Mouse (Mus musculus) liver, embryonic 14.5 days (tissue): ENCODE measurements around the gene Brwd1. TPM values are rescaled to one million over a fixed set of nuclear protein-coding genes. Genes with fewer than 3 reads are reported as not detected.

Source experiments
- ATAC-seq: fragments of 200-750 bp; cut with Nextera tagmentation; 2 replicates; pipeline ENCODE4 v1.8.0; 2017; ENCODE audit warnings: moderate number of reproducible peaks, mild to moderate bottlenecking, moderate library complexity; ENCODE audit not compliant: insufficient read depth
- DNase-seq, 3 experiments: peaks; one replicate each; pipeline ENCODE4 v3.0.0-alpha.2; 2012 to 2013; ENCODE audit warnings: low read depth in 3 of 3, low spot score in 3 of 3
- H3K27ac ChIP-seq: fragments of 300-500 bp; sonication (generic); 2 replicates; pipeline ENCODE4 v1.5.1; 2014; ENCODE audit warnings: moderate library complexity, mild to moderate bottlenecking, control low read depth, inconsistent platforms
- H3K27me3 ChIP-seq: fragments of 300-500 bp; sonication (generic); 2 replicates; pipeline ENCODE4 v1.6.1; 2014; ENCODE audit warnings: mild to moderate bottlenecking, low read length, moderate library complexity; ENCODE audit not compliant: control insufficient read depth, insufficient read depth
- H3K36me3 ChIP-seq: fragments of 300-500 bp; sonication (generic); replicated peaks from 2 replicates; pipeline ENCODE4 v1.6.1; 2014; ENCODE audit warnings: low read depth; ENCODE audit not compliant: control insufficient read depth, insufficient read depth
- H3K4me1 ChIP-seq, 2 experiments: fragments of 200-500 bp in 1 of 2; fragments of 300-500 bp in 1 of 2; sonication (generic) in 1 of 2; replicated peaks; 2 replicates each; pipeline ENCODE4 v1.6.1; 2012 to 2014; ENCODE audit warnings: antibody characterized with exemption in 1 of 2, inconsistent platforms in 1 of 2, low read length in 1 of 2; ENCODE audit not compliant: control insufficient read depth in 2 of 2, insufficient read depth in 2 of 2
- H3K4me2 ChIP-seq: fragments of 300-500 bp; sonication (generic); 2 replicates; pipeline ENCODE4 v1.6.1; 2014; ENCODE audit warnings: low read depth, mild to moderate bottlenecking, control low read depth, moderate library complexity
- H3K4me3 ChIP-seq, 2 experiments: fragments of 200-500 bp in 1 of 2; fragments of 300-500 bp in 1 of 2; sonication (generic) in 1 of 2; 2 replicates each; pipeline ENCODE4 v1.5.1; 2012 to 2014; ENCODE audit warnings: low read depth in 2 of 2, low read length in 2 of 2, mild to moderate bottlenecking in 2 of 2, control low read depth in 1 of 2, inconsistent platforms in 1 of 2, moderate library complexity in 1 of 2; ENCODE audit not compliant: insufficient read depth in 1 of 2
- H3K9ac ChIP-seq: fragments of 300-500 bp; sonication (generic); replicated peaks from 2 replicates; pipeline ENCODE4 v1.6.1; 2014; ENCODE audit warnings: mild to moderate bottlenecking, control low read depth, moderate library complexity
- H3K9me3 ChIP-seq: fragments of 300-500 bp; sonication (generic); 2 replicates; pipeline ENCODE4 v1.6.1; 2016; ENCODE audit warnings: low read length, mixed read lengths; ENCODE audit not compliant: control insufficient read depth
- CTCF ChIP-seq: IDR thresholded peaks from 2 replicates; pipeline ENCODE4 v1.5.1; 2016; ENCODE audit warnings: antibody characterized with exemption, low read depth, control low read depth
- EP300 ChIP-seq: IDR thresholded peaks from 2 replicates; pipeline ENCODE4 v1.6.1; 2016; ENCODE audit warnings: antibody characterized with exemption, low read depth
- WGBS: fragments of 180-500 bp; shearing (Covaris S2); extraction: QIAGEN DNeasy Blood & Tissue Kit; methylation state at CpG from one replicate; pipeline ENCODE4 v1.1.7; 2014; ENCODE audit not compliant: insufficient replicate concordance; 5-methylcytosine and 5-hydroxymethylcytosine counted together
- polyA plus RNA-seq, 2 experiments: library from polyadenylated mRNA; depleted of rRNA in 1 of 2; stranded (reverse) in 1 of 2; unstranded in 1 of 2; fragments of >200 nt; fragmentation: Nextera tagmentation in 1 of 2; extraction: Ambion mirVana in 1 of 2; gene quantifications; 2 replicates each; pipeline versions ENCODE4 v1.2.1 to v1.2.3; 2012 to 2014

The Brwd1 gene
- polyA plus RNA-seq, 2 experiments: 7.3 to 12.3 TPM

GRCm38 (mm10) chr16:96126684-96127171 is 44.4 kb upstream of the Brwd1 start:
- Histone ChIP-seq H3K27ac (no peak overlapping the region), H3K4me3 (peak overlapping the region; percentile 75 to 76), H3K36me3 (peaks cover 6% of the 10 kb centered on the region), H3K4me2 (peak overlapping the region; percentile 75), H3K4me1 (peaks cover 0 to 5% of the 10 kb centered on the region in 2 experiments; a peak in 1 of 4 replicates), H3K9ac (peak overlapping the region; percentile 80), H3K27me3 (no peaks in the 10 kb centered on the region), H3K9me3 (no peaks in the 10 kb centered on the region)
- WGBS: 3% methylated on average over 19 of the region's 19 CpGs
- DNase-seq (no peak), ATAC-seq (no peak)
- TF ChIP-seq EP300 (no peak), CTCF (no peak)

- DNase-seq (no peak), ATAC-seq (no peak)
- Histone ChIP-seq H3K4me3 (no peak overlapping the region), H3K4me1 (no peaks in the 10 kb centered on the region), H3K27me3 (no peaks in the 10 kb centered on the region), H3K9me3 (no peaks in the 10 kb centered on the region), H3K4me2 (no peak overlapping the region), H3K27ac (no peak overlapping the region), H3K36me3 (peaks cover 6% of the 10 kb centered on the region), H3K9ac (no peak overlapping the region)
- 53% methylated on average over 4 of the region's 4 CpGs for WGBS
- TF ChIP-seq CTCF (no peak), EP300 (no peak)
Measured at GRCm38 (mm10) chr16:96120022-96120623, 37.8 kb upstream of the Brwd1 start.

DNA sequence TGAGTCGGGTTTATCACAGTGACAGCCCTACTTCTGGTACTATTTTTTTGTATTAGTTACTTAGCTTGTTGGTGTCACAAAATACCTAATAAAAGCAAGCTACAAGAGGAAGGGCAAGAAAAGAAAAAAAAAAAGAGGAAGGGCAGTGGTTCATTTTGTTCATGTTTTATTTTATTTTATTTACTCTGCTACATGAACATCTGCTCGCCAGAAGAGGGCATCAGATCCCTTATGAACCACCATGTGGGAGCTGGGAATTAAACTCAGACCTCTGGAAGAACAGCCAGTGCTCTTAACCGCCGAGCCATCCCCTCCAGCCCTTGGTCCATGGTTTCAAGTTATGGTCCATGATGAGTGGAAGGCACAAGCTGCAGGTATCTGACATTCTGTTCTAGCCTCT is 32.4 kb upstream of the Brwd1 start:
- Histone ChIP-seq H3K4me3 (no peak overlapping the region), H3K27me3 (no peaks in the 10 kb centered on the region), H3K9ac (no peak overlapping the region), H3K4me1 (no peaks in the 10 kb centered on the region), H3K4me2 (no peak overlapping the region), H3K36me3 (no peaks in the 10 kb centered on the region), H3K9me3 (no peaks in the 10 kb centered on the region), H3K27ac (no peak overlapping the region)
- TF ChIP-seq EP300: no peak
- peak; percentile 26; the same call in 1 of the 2 replicates for TF ChIP-seq CTCF
- WGBS: 29% methylated on average over 4 of the region's 4 CpGs
- ATAC-seq: no peak
- no peak for DNase-seq

DNA sequence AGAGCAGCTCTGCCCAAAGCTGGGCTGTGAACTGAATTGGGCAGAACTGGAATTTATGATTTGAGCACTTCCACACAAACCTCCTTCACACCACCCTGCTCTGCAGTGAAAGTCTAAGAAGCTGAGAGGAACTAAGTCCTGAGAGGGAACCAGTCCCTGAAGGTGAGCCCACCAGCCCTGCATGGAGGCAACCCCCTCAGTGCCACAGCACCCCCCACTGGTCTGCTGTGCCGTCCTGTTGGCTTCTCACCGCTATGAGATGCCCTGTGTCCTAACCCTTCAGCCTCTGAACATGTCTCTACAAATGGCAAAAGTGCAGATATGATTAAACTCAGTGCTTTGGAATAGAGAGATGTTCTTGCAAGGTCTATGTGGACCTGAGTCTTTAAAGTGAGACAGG is 30.4 kb upstream of the Brwd1 start:
- Histone ChIP-seq H3K27ac (no peak overlapping the region), H3K36me3 (no peaks in the 10 kb centered on the region), H3K9me3 (no peaks in the 10 kb centered on the region), H3K4me3 (no peak overlapping the region), H3K9ac (no peak overlapping the region), H3K4me1 (no peaks in the 10 kb centered on the region), H3K27me3 (no peaks in the 10 kb centered on the region), H3K4me2 (no peak overlapping the region)
- ATAC-seq: no peak
- no peak for DNase-seq
- TF ChIP-seq EP300 (no peak), CTCF (no peak)
- WGBS: 33% methylated on average over 2 of the region's 2 CpGs

DNA sequence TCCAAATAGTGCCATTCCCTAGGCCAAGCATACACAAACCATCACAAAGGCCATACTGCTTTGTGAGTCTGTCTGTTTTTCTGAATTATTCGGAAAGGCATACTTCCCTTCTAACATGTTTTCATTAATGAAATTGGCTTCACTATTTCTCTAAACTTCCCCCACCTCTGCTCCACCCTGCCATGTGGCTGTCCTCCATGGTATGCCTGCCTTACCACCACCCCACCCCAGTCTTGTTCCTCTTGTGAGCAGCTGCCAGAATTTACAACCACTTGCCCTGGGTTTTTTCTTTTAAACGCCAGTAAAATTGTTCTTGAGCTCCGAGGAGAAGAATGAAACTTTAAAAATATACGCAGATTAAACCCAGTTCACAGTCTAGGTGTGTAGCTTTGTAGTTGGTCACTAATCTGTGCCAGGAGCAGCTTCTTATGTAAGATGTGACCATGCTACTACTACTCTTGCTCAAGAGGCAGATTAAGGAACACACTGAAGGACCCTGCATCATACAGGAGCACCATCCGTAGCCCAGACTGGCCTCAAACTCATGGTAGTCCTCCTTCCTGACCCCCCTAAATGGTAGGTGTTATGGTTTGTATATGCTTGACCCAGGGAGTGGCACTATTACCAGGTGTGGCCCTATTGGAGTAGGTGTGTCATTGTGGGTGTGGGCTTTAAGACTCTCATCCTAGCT is 28.5 kb upstream of the Brwd1 start:
- Histone ChIP-seq H3K9ac (no peak overlapping the region), H3K27me3 (no peaks in the 10 kb centered on the region)
- 60% methylated on average over 5 of the region's 5 CpGs for WGBS

More for the DNA sequence above, 28.5 kb upstream of the Brwd1 start:
- DNase-seq (no peak), ATAC-seq (no peak)
- H3K4me2 ChIP-seq: no peak overlapping the region
- H3K4me3 ChIP-seq: no peak overlapping the region
- H3K4me1 ChIP-seq: no peaks in the 10 kb centered on the region
- no peaks in the 10 kb centered on the region for H3K36me3 ChIP-seq
- H3K27ac ChIP-seq: no peak overlapping the region
- H3K9me3 ChIP-seq: no peaks in the 10 kb centered on the region
- TF ChIP-seq CTCF: no peak
- no peak for TF ChIP-seq EP300
